Mouse (Mus musculus): Measurements from ENCODE around the gene Gab2.

Gab2 gene

DNA sequence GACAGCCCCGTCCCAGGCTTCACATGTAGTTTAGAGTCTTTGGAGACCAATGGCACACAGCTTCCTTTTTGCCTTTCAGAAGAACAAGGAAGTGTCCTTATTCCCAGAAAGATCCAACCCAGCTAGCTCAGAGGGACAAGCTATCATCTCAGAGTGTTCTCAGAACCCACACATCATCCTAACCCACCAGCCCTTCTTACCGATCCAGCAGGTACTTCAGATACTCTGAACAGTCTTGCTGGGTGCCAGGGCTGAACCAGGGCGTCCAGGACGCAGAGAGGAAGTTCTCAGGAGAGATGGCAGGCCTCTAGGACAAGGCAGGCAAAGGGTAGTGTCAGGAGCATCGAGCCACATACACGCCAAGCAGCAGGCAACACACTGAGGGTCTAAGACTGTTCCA lies 231.5 kb downstream of the Gab2 start:
- DNase-seq (ENCODE audit: extremely low read depth, insufficient read length, low spot score), result no peak

DNA sequence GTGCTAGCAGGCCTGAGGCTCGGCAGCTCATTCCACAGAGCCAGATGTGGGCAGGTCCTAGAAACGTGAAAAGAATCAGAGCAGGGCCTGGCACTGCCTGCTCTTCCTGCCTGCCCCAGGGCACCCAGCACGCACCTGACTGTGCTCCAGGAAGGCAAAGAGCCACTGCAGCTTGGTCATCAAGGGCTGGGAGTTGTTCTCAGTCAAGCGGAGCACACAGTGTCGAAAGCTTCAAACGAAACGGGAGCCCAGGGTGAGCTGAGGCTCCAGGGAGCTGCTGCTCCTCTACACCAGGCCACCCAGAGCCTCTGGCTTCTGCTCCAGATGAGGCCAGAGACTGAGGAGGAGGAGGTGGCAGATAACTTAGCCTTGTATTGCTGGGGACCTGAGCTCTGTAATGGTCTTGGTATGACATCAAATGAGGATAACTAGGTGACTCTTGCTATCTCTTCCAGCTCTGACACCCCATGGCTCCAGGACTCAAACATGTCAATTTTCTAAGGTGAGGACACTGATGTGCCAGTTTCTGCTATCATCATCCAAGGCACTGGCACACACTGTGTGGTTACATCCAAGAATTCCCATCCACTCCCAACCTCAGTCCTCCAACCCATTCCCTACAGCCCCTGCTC lies 232.1 kb downstream of the Gab2 start:
- no peak for DNase-seq (ENCODE audit: extremely low read depth, insufficient read length, low spot score)

DNA sequence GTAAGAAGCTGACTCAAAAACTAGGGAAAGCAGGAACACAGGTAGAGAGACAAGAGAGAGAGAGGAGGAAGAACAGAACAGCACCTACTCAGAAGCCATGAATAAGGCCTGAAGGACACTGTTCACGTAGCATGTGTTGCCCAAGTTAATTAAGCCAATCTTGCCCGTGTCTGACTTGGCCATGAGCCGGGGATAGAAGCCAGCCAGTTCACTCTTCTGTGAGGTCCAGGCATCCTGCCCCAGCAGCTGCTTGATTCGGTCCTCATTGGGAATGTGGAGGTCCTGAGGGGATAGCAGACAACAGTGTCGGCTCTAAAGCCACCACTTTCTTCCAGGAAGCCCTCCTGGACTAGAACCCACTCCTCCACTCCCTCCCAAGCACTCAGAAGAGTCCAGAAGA lies 233.3 kb downstream of the Gab2 start:
- DNase-seq (ENCODE audit: extremely low read depth, insufficient read length, low spot score), result no peak

DNA sequence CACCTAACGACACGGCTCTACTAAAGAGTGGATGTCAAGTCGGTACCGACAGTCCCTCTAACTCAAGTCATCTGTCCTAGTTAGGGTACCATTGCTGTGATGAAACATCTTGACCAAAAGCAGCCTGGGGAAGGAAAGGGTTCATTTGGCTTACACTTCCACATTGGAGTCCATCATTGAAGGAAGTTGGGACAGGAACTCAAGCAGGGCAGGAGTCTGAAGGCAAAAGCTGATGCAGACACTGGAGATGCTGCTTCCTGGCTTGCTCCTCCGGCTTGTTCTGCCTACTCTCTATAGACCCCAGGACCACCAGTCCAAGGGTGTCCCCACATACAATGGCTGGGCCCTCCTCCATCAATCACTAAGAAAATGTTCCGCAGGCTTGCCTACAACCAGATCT lies 234.3 kb downstream of the Gab2 start:
- no peak for DNase-seq (ENCODE audit: extremely low read depth, insufficient read length, low spot score)

DNA sequence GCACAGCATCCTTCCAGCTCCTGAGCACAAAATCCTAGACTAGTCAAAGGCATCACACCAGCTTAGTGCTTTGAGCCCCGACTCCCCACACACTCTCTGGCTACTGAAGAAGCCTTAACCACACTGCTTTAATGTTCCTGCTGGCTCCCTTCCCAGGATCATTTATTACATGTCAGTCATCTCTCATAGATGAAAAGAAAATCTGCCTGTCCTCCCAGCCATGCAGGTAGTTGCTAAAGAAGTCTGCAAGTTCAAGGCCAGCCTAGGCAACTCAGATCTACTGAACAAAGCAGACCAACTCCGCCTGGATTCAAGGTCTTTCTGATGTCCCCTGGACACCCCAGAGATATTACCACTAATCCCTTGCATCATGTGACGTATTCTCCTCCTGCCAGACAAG lies 236.3 kb downstream of the Gab2 start:
- no peak for DNase-seq (ENCODE audit: extremely low read depth, insufficient read length, low spot score)

DNA sequence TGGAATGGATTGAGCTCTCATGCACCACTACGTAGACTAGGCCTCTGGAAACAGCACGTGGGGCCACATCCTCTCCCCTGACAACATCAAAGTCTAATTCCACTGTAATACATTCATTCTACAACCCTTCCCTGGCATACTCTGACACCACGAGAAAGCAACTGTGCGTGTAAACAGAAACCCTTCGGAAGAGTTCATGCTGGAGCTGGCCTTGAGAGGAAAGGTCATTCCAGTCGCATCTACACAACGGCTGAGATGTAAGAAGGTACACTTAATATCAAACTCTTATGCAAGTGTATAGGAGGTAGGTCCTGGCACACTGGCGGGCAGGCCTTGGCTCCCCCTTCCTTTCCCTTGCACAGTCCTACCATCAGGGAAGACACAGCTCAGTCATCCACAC lies 243.0 kb downstream of the Gab2 start:
- no peak for DNase-seq (ENCODE audit: extremely low read depth, insufficient read length, low spot score)

DNA sequence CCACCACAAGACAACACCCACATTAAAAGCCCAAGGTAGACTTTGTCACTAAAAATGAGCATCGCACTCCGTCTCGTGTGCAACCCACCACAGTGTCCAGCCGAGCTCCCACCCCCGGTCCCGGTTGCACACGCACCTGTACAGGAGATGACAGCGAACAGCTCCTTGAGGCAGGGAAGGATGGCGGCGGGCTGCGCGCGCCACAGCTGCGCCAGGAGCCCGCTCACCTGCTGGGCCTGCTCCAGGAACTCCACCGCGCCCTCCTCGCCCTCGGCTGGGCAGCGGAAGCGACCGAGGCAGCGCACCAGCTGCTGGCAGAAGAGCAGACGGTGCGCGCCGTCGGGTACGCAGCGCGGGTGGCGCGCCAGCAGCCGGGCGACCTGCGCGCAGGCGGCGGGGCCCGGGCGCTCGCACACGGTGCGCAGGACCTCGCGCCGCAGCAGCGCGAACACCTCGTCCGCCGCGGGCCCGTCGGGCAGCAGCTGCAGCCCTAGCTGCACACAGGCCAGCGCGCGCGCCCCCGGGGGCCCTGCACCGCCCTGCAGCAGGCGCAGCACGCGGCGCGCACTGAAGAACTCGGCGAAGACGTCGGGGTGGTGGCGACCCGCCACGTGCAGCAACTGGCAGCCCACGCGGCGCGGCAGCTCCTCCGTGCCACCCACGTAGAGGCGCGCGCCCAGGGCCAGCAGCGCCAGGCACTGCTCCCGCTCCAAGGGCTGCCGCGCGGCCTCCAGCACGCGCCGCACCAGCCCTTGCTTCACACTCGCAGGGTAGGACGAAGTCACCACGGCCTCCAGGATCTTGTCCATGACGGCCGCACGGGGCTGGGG lies 244.0 kb downstream of the Gab2 start:
- no peak for DNase-seq (ENCODE audit: extremely low read depth, insufficient read length, low spot score)

DNA sequence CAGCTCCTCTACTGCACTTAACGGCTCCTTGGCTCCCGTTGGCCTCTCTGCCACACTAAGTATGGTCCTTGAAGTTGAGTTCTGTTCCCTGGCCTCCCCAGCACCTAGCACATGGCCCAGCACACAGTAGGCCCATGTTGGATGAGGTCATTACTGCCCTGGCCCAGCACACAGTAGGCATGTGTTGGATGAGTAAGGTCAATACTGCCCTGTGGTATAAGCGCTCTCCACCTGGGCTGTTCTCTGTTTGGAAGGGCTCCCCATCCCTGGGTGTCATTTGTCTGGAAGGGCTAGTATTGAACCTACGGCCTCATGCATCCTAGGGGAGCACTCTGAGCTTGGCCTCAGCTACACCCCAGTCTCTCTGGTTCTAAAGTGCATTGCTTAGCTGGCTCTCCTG lies 246.0 kb downstream of the Gab2 start:
- DNase-seq (ENCODE audit: extremely low read depth, insufficient read length, low spot score), result no peak

DNA sequence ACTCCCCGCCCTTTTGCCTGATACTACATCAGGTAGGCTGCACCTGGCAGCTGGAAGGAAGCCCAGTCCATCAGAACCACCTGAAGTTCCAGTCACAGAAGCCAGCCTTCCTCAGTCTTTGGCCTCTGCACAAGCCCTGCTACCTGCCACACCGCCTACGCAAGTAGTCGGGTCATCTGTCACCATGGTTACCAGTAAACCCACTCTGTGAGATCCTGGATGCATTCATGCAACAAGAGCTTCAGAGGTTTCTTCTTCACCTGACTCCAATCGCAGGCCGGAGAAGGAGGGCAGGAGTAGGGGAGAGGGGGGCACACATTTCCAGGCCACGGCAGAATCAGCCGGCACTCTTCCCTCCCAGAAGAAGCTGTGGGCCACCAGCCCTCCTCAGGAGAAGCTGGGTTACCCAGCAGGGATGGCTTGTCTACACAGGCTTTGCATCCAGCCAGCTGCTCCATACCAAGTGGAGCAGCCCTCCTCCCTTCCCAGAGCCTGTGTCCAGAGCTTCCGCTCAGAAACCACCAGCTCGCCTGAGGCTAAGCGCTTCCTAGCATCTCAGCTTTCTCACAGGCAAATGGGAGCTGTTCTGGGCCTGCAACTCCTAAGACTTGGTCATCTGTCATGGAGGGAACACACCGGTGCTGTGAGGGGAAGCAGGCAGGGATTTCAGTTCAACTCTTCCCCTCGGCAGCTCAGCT lies 247.7 kb downstream of the Gab2 start:
- DNase-seq (ENCODE audit: extremely low read depth, insufficient read length, low spot score), result no peak

DNA sequence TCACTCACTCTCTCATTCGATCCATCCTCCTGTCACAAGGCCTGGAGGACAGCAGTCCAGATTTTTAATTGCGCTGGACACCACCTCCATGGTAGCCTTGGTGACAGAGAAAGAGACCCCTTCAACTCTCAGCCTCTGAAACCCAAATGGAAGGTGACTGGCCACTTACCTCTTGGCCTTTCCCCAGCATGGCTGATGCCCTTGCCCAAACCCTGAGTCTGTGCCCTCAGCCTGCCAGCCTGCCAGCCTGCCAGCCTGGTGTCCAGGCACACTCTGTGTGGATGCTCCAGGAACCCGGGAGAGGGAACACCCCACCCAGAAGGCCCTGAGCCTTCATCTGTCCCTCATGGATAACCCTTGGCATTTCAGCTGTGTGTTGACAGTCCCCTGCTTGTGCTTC lies 248.3 kb downstream of the Gab2 start:
- no peak for DNase-seq (ENCODE audit: extremely low read depth, insufficient read length, low spot score)

DNA sequence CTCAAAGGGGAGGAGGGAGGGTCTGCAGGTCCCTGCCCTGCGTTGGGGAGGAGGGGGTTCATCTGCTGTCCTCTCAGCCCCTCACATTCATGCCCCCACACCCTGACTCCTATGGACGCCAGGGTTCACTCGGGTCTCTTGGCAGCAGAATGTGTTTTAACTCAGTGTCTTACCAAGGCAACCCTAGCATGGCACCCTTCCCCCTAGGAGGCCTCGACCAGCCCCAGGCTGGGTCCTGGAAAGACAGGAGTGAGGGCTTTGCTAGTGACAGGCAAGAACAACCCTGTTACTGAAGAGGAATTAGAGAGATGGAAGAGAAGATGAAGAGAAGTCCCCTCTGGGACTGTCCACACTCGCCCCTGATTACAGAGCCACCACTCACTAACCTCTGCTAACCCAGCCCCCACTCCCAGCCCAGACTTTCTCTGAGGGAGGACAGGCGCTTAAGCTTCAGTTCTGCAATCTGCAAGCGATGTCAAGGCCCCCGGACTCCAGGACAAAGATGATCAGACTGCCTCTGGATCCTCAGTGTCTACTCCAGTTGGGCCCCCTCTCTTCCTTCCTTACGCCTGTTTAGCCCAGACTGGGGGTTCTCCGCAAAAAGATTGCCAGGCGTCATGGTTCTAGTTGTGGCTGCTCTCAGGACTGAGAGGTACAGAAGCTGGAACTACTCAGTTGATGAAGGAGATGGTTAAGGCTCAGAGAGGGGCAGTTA lies 249.7 kb downstream of the Gab2 start:
- no peak for DNase-seq (ENCODE audit: extremely low read depth, insufficient read length, low spot score)

DNA sequence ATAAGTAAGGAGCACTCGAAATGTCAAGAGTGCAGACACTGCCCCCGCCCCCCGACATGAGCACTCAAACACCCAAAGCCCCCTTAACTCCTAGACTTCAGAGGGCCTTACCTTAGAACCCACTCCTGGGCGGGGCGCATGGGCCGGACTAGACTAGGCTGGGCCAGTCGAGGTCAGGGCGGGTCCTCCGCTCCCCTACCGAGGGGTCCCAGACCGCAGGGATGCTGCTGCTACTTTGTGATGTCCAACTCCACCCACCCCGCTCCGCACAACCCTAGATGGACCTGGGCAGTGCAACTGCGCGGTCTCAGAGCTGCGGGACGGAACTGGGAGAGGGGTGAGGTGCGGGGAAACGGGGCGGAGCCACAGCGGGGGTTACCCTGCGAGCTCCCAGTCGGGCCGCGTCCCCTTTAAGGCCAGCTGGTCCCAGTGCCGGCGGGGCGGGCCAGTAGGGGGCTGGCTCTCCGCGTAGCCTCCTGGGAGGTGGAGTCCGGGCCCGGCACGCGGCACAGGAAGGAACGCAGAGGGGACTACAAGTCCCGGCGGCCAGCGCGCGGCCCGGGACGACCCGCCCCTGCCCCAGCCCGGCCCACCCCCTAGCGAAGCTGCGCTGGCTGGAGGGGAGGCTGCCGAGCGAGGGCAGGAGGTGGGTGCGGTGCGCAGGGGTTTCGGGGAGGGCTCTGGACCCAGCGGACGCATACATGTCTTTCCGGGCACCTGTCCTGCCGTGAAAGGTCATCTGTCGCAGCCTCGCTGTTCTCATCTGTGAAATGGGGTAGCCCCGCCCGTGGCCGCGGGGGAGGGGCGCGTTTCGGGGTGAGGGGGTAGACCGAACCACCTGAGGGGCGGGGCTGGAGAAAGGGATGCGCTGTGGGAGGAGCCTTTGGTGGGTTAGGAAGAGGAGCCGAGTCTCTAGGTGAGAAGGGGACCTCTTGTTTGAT lies 250.6 kb downstream of the Gab2 start, which contains the start of the genes Usp35 and Kctd21:
TSS of gene Usp35 (minus strand) at position 295 of the 941 bp plus-strand sequence.
TSS of gene Kctd21 (plus strand) at position 602 of the 941 bp plus-strand sequence.
- DNase-seq (ENCODE audit: extremely low read depth, insufficient read length, low spot score), result peak; percentile 96

DNA sequence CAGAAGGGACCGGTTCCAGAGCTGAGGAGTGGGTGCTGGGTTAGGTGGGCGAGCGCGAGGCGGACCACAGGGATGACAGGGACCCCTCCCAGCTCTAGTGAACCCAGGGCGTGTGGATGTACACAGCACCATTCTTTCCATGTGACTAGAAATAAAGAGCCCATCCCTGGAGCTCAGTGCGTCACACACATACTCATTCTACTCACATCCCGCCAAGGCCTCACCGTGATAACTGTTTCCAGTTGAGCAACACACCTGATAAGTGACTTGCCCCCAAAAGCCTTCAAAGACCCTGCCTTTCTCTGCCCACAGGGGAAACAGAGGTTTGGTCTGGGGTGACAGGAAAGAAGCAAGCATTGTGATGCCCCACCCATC lies 251.3 kb downstream of the Gab2 start:
- DNase-seq (ENCODE audit: extremely low read depth, insufficient read length, low spot score), result no peak

DNA sequence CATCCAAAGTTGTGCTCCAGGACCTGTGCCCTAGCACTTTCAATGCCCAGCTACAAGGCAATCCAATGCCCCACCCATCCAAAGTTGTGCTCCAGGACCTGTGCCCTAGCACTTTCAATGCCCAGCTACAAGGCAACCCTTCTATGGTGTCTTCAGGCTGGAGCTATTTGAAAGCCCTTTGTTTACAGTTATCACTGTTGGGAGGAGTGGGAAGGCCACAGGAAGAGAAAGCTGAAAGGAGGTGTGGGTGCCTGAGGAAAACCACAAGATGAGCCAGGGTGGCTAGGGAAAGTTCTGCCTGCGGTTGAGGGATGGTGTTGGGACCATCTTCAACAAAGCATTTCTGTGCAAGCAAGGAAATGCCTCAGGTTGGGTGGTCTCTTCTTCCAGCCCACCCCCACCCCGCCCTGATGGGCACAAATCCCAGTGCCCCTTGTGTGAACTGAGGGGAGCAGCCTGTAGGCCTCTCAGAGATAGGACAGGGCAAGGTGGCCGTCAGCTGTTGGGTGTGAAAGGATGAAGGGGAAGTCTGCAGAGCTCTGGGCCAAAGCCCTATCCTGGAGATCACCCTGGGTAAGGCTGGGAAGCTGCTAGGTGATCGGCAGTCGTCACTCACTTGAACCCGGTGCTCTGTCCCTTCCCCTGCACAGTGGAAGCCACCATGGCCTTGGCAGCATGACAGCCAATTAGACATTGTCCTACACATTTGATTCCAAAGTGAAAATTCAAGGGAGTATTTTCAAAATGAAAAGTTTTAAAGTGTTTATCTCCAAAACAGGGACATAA lies 251.9 kb downstream of the Gab2 start:
- no peak for DNase-seq (ENCODE audit: extremely low read depth, insufficient read length, low spot score)

DNA sequence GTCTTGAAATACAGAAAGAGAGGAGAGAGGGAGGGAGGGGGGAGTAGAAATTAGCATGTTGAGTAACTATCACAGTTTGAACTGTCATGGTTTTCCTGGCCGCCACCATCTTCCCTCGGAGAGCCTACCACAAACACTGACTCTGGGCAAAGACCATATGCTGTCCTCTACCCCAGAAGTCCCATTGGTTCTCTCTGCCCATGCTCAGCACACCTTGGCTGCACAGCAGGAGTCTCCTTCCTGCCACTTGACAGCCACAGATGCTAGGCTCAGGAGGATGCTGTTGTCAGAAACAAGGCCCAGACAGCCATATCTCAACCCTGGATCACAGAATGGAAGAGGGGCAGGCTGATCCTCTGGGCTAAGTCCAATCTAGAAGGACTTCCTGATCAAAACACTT lies 253.0 kb downstream of the Gab2 start:
- DNase-seq (ENCODE audit: extremely low read depth, insufficient read length, low spot score), result no peak

DNA sequence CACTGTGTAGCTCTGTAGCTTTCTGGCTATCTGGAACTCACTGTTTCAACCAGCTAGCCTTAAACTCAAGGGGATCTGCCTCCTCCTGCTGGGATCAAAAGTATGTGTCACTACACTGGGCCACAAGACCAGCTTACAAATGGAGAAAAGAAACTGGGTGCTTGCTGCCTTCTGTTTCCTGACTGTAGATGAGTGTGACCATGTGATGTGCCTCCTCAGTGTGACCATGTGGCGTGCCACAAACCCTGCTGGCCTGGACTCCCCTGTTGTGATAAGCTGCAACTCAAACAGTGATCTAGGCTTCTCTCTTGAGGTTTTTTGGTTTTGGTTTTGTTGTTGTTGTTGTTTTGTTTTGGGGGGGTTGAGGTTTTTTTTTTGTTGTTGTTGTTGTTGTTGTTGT lies 255.3 kb downstream of the Gab2 start:
- DNase-seq (ENCODE audit: extremely low read depth, insufficient read length, low spot score), result no peak

DNA sequence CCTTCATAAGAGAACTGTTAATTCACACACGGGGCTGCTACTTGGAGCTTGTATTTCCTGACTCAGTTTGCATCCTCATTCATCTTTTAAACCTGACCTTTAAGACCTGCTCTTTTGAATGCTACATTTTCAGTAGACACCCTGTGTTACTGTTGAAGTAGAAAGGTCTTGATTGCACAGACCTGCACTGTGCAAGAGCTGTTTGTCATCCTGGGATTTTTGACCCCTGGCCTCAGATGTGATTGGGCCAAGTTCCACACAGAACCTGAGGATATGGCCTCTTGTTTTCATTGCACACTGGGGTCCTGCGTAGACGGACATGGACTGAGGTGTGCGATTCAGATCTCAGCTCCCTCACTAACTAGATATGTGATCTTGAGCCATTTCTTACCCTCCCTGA lies 257.2 kb downstream of the Gab2 start:
- no peak for DNase-seq (ENCODE audit: extremely low read depth, insufficient read length, low spot score)

DNA sequence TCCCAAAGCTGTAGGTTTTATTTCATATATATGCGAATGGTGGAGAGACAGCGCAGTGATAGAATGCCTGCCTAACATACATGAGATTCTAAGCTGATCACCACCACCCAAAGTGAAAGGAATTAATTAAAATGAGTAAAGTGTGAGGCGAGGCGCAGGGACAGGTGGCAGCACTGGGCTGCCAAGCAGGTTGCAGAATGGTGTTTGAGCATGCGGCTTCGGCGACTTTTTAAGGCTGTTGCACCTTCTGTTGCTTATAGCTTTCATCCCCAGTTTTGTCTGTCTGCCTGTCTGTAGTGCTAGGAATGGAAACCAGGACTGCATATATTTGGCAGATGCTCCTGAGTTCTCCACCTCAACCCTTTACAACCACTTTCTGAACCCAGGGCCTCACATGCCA lies 258.2 kb downstream of the Gab2 start:
- DNase-seq (ENCODE audit: extremely low read depth, insufficient read length, low spot score), result no peak

Measured in 3134 (cell line).